Mouse (Mus musculus): ENCODE measurements at regions not wholly inside any gene's neighbourhood (a gene's known extent, or its start where the extent isn't known, plus 50 kb on each side); places are given as distances from the start of the nearest gene placed in this dataset.

GRCm38 (mm10) chr2:56083226-56083625, 647.5 kb downstream of the Kcnj3 start:
- no peak for DNase-seq (ENCODE audit: extremely low spot score in 1 of 2, low spot score in 1 of 2)

GRCm38 (mm10) chr2:56109531-56109930, 673.8 kb downstream of the Kcnj3 start:
- DNase-seq (ENCODE audit: extremely low spot score in 1 of 2, low spot score in 1 of 2): peak in 1 of 2 experiments; percentile 59

- peak in 1 of 2 experiments; percentile 5 for DNase-seq (ENCODE audit: extremely low spot score in 1 of 2, low spot score in 1 of 2)
Measured at GRCm38 (mm10) chr2:56109975-56110374, 674.2 kb downstream of the Kcnj3 start.

GRCm38 (mm10) chr2:56114469-56114868, 678.7 kb downstream of the Kcnj3 start:
- DNase-seq (ENCODE audit: extremely low spot score in 1 of 2, low spot score in 1 of 2): peak; percentile 25 to 86

- peak; percentile 7 to 84 for DNase-seq (ENCODE audit: extremely low spot score in 1 of 2, low spot score in 1 of 2)
Measured at GRCm38 (mm10) chr2:56119368-56119767, 683.6 kb downstream of the Kcnj3 start.

- DNase-seq (ENCODE audit: extremely low spot score in 1 of 2, low spot score in 1 of 2): no peak
Measured at GRCm38 (mm10) chr2:56147107-56147615, 711.4 kb downstream of the Kcnj3 start.

- DNase-seq (ENCODE audit: extremely low spot score in 1 of 2, low spot score in 1 of 2): peak in 1 of 2 experiments; percentile 31
Measured at GRCm38 (mm10) chr2:56196449-56196848, 760.7 kb downstream of the Kcnj3 start.

- no peak for DNase-seq (ENCODE audit: extremely low spot score in 1 of 2, low spot score in 1 of 2)
Measured at GRCm38 (mm10) chr2:56227476-56227875, 791.7 kb downstream of the Kcnj3 start.

GRCm38 (mm10) chr2:56233042-56233441, 797.3 kb downstream of the Kcnj3 start:
- DNase-seq (ENCODE audit: extremely low spot score in 1 of 2, low spot score in 1 of 2): peak; percentile 15 to 35

- peak; percentile 7 to 44 for DNase-seq (ENCODE audit: extremely low spot score in 1 of 2, low spot score in 1 of 2)
Measured at GRCm38 (mm10) chr2:56257044-56257954, 821.5 kb downstream of the Kcnj3 start.

GRCm38 (mm10) chr2:56304920-56305319, 818.9 kb downstream of the Nr4a2 start:
- DNase-seq (ENCODE audit: extremely low spot score in 1 of 2, low spot score in 1 of 2): no peak

- DNase-seq (ENCODE audit: extremely low spot score in 1 of 2, low spot score in 1 of 2): peak in 1 of 2 experiments; percentile 1
Measured at GRCm38 (mm10) chr2:56321692-56322091, 802.1 kb downstream of the Nr4a2 start.

- no peak for DNase-seq (ENCODE audit: extremely low spot score in 1 of 2, low spot score in 1 of 2)
Measured at GRCm38 (mm10) chr2:56322508-56322907, 801.3 kb downstream of the Nr4a2 start.

- no peak for DNase-seq (ENCODE audit: extremely low spot score in 1 of 2, low spot score in 1 of 2)
Measured at GRCm38 (mm10) chr2:56335974-56336373, 787.8 kb downstream of the Nr4a2 start.

- no peak for DNase-seq (ENCODE audit: extremely low spot score in 1 of 2, low spot score in 1 of 2)
Measured at GRCm38 (mm10) chr2:56364065-56364464, 759.7 kb downstream of the Nr4a2 start.
